Mouse (Mus musculus) heart, embryonic 11.5 days (tissue): ENCODE data around the gene Pold4. TPM values are rescaled to one million over a fixed set of nuclear protein-coding genes. Genes with fewer than 3 reads are reported as not detected.
A peak's percentile ranks its signal among the peaks of the same experiment; 100 is the strongest.

Experiments used
- ATAC-seq: fragments of 200-750 bp; cut with Nextera tagmentation; replicated peaks from 2 replicates; pipeline ENCODE4 v1.8.0; 2017; ENCODE audit warnings: moderate library complexity; ENCODE audit not compliant: insufficient number of reproducible peaks, low FRiP score, low TSS enrichment
- H3K27ac ChIP-seq: fragments of 300-500 bp; sonication (generic); 2 replicates; pipeline ENCODE4 v1.5.1; 2014; ENCODE audit warnings: mild to moderate bottlenecking, low read depth, low read length
- H3K27me3 ChIP-seq: fragments of 300-500 bp; sonication (generic); 2 replicates; pipeline ENCODE4 v1.6.1; 2014; ENCODE audit warnings: mild to moderate bottlenecking, low read length, mixed read lengths; ENCODE audit not compliant: control insufficient read depth, insufficient read depth
- H3K36me3 ChIP-seq: fragments of 300-500 bp; sonication (generic); 2 replicates; pipeline ENCODE4 v1.6.1; 2014; ENCODE audit warnings: mild to moderate bottlenecking, low read length, moderate library complexity, mixed read lengths; ENCODE audit not compliant: control insufficient read depth, insufficient read depth
- H3K4me1 ChIP-seq: fragments of 300-500 bp; sonication (generic); 2 replicates; pipeline ENCODE4 v1.6.1; 2014; ENCODE audit warnings: low read length; ENCODE audit not compliant: control insufficient read depth, insufficient read depth
- H3K4me2 ChIP-seq: fragments of 300-500 bp; sonication (generic); 2 replicates; pipeline ENCODE4 v1.6.1; 2014; ENCODE audit warnings: mild to moderate bottlenecking, moderate library complexity
- H3K4me3 ChIP-seq: fragments of 300-500 bp; sonication (generic); 2 replicates; pipeline ENCODE4 v1.5.1; 2014; ENCODE audit warnings: low read depth, low read length
- H3K9ac ChIP-seq: fragments of 300-500 bp; sonication (generic); 2 replicates; pipeline ENCODE4 v1.6.1; 2014; ENCODE audit warnings: mild to moderate bottlenecking, low read depth, low read length, moderate library complexity
- H3K9me3 ChIP-seq: fragments of 300-500 bp; sonication (generic); replicated peaks from 2 replicates; pipeline ENCODE4 v1.6.1; 2016; ENCODE audit warnings: low read length; ENCODE audit not compliant: control insufficient read depth
- WGBS: fragments of 180-500 bp; shearing (Covaris S2); extraction: QIAGEN DNeasy Blood & Tissue Kit; methylation state at CpG from one replicate; pipeline ENCODE4 v1.1.7; 2014; ENCODE audit not compliant: insufficient replicate concordance; 5-methylcytosine and 5-hydroxymethylcytosine counted together
- polyA plus RNA-seq: library from polyadenylated mRNA; unstranded; fragments of >200 nt; fragmentation: Nextera tagmentation; extraction: Ambion mirVana; gene quantifications from 2 replicates; pipeline ENCODE4 v1.2.1, GENCODE M21; 2014

Pold4 gene
- polyA plus RNA-seq, 1 experiment from 2014 or later: 17.4 TPM

GRCm38 (mm10) chr19:4219943-4220342 is 11.8 kb upstream of the Pold4 start:
- no peaks in the 10 kb centered on the region for H3K36me3 ChIP-seq
- H3K9ac ChIP-seq: no peak overlapping the region
- no peak for ATAC-seq
- WGBS: 77% methylated on average over 6 of the region's 6 CpGs
- H3K9me3 ChIP-seq: no peaks in the 10 kb centered on the region
- peaks cover 40% of the 10 kb centered on the region for H3K4me1 ChIP-seq
- peaks cover 36% of the 10 kb centered on the region for H3K27me3 ChIP-seq
- H3K4me2 ChIP-seq: peak overlapping the region; percentile 3; the same call in 1 of the 2 replicates
- H3K27ac ChIP-seq: no peak overlapping the region
- no peak overlapping the region for H3K4me3 ChIP-seq

- WGBS: 54% methylated on average over 4 of the region's 4 CpGs
- Histone ChIP-seq H3K27ac (no peak overlapping the region), H3K4me3 (no peak overlapping the region), H3K36me3 (no peaks in the 10 kb centered on the region), H3K9me3 (no peaks in the 10 kb centered on the region), H3K4me2 (peak overlapping the region; percentile 3; the same call in 1 of the 2 replicates), H3K9ac (no peak overlapping the region), H3K4me1 (peaks cover 38% of the 10 kb centered on the region), H3K27me3 (peaks cover 32% of the 10 kb centered on the region)
- peak; percentile 60 for ATAC-seq
These were observed 11.3 kb upstream of the Pold4 start for GRCm38 (mm10) chr19:4220416-4220815.

- Histone ChIP-seq H3K36me3 (no peaks in the 10 kb centered on the region), H3K4me2 (peak overlapping the region; percentile 3), H3K9ac (0 out of 2 replicates have a peak overlapping the region, but pooled peaks have one; percentile 22), H3K4me3 (no peak overlapping the region), H3K4me1 (peaks cover 34% of the 10 kb centered on the region), H3K27me3 (peaks cover 25% of the 10 kb centered on the region), H3K9me3 (no peaks in the 10 kb centered on the region), H3K27ac (peak overlapping the region; percentile 24; the same call in 1 of the 2 replicates)
- no peak for ATAC-seq
- 30% methylated on average over 14 of the region's 14 CpGs for WGBS
These were observed 10.5 kb upstream of the Pold4 start for GRCm38 (mm10) chr19:4220957-4221743.

GRCm38 (mm10) chr19:4222165-4222564 is 9.5 kb upstream of the Pold4 start:
- 78% methylated on average over 11 of the region's 11 CpGs for WGBS
- Histone ChIP-seq H3K4me2 (no peak overlapping the region), H3K36me3 (no peaks in the 10 kb centered on the region), H3K9me3 (no peaks in the 10 kb centered on the region), H3K27me3 (peaks cover 19% of the 10 kb centered on the region), H3K4me1 (peaks cover 28% of the 10 kb centered on the region), H3K27ac (no peak overlapping the region), H3K4me3 (no peak overlapping the region), H3K9ac (0 out of 2 replicates have a peak overlapping the region, but pooled peaks have one; percentile 16)
- ATAC-seq: no peak

GRCm38 (mm10) chr19:4226779-4227178 is 4.9 kb upstream of the Pold4 start:
- Histone ChIP-seq H3K4me3 (no peak overlapping the region), H3K4me2 (no peak overlapping the region), H3K36me3 (no peaks in the 10 kb centered on the region), H3K9me3 (no peaks in the 10 kb centered on the region), H3K4me1 (peaks cover 9% of the 10 kb centered on the region; the same call in 1 of the 2 replicates), H3K27me3 (peaks cover 15% of the 10 kb centered on the region; the same call in 1 of the 2 replicates), H3K27ac (no peak overlapping the region), H3K9ac (no peak overlapping the region)
- no peak for ATAC-seq
- 81% methylated on average over 7 of the region's 7 CpGs for WGBS

- no peak overlapping the region for H3K9ac ChIP-seq
- H3K9me3 ChIP-seq: no peaks in the 10 kb centered on the region
- peaks cover 10% of the 10 kb centered on the region; the same call in 1 of the 2 replicates for H3K27me3 ChIP-seq
- no peak overlapping the region for H3K4me3 ChIP-seq
- H3K4me2 ChIP-seq: no peak overlapping the region
- WGBS: 61% methylated on average over 5 of the region's 5 CpGs
- H3K4me1 ChIP-seq: peaks cover 6% of the 10 kb centered on the region; the same call in 1 of the 2 replicates
- no peak overlapping the region for H3K27ac ChIP-seq
- H3K36me3 ChIP-seq: no peaks in the 10 kb centered on the region
- no peak for ATAC-seq
These were observed 4.3 kb upstream of the Pold4 start for GRCm38 (mm10) chr19:4227446-4227845.

GRCm38 (mm10) chr19:4227894-4228678 is 3.6 kb upstream of the Pold4 start:
- Histone ChIP-seq H3K27me3 (peaks cover 10% of the 10 kb centered on the region; the same call in 1 of the 2 replicates), H3K9me3 (no peaks in the 10 kb centered on the region), H3K4me2 (no peak overlapping the region), H3K4me1 (peaks cover 7% of the 10 kb centered on the region; the same call in 1 of the 2 replicates), H3K36me3 (no peaks in the 10 kb centered on the region), H3K27ac (no peak overlapping the region), H3K4me3 (no peak overlapping the region), H3K9ac (no peak overlapping the region)
- 17% methylated on average over 8 of the region's 8 CpGs for WGBS
- ATAC-seq: no peak

GRCm38 (mm10) chr19:4228891-4229290 is 2.8 kb upstream of the Pold4 start:
- Histone ChIP-seq H3K4me2 (no peak overlapping the region), H3K9ac (no peak overlapping the region), H3K36me3 (no peaks in the 10 kb centered on the region), H3K4me1 (peaks cover 7% of the 10 kb centered on the region; the same call in 1 of the 2 replicates), H3K27ac (no peak overlapping the region), H3K4me3 (no peak overlapping the region), H3K27me3 (peaks cover 10% of the 10 kb centered on the region; the same call in 1 of the 2 replicates), H3K9me3 (no peaks in the 10 kb centered on the region)
- WGBS: 66% methylated on average over 4 of the region's 4 CpGs
- no peak for ATAC-seq
